Mouse (Mus musculus): ENCODE measurements at regions not wholly inside any gene's neighbourhood (a gene's known extent, or its start where the extent isn't known, plus 50 kb on each side); places are given as distances from the start of the nearest gene placed in this dataset.
A peak's percentile ranks its signal among the peaks of the same experiment; 100 is the strongest.

DNA sequence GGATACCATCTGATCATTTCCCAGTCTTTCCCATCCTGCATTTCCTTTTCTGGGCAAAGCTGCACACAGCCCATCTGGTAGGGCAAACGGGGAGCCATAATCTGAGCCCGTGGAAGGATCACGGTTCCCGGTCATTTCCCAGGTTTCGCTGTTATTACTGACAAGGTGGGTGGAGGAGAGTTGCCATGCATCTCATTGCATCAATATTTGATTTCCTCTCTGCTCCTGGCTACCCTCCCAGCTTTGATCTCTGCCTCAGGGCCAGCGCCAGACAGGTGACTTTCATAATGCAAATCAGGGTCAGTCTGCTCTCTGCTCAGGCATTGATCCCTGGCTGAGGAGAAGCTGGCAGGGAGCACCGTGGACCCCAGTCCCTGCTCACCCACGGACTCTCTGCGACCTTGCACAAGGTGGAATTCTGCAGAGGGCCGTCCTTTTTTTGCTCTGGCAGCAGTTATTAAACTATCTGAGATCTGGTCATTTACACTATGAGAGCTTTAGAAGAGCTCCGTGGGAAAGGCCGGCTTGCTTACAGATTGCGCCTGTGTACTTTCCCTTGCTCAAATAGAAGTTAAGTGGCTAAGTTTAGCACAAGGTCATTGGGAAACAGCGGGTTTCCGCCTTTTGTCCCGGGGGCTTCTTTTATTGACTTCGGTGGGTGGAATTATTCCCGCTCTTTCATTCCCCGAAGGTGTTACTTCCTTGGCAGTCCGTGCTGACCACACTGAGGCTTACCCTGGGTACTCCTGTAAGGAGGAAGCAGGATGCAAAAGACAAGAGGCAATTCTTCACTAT is 114.1 kb upstream of the Slit3 start:
- DNase-seq (ENCODE audit: low spot score in 2 of 2) = no peak
- TF ChIP-seq CTCF (conservative IDR thresholded peaks at IDR 0.05) = no peak
- Histone ChIP-seq H3K4me3 (no peak overlapping the region), H3K27ac (0 out of 2 replicates have a peak overlapping the region, but pooled peaks have one; percentile 14)

- H3K27ac ChIP-seq = peak overlapping the region; percentile 58
- H3K4me3 ChIP-seq = no peak overlapping the region
- no peak for TF ChIP-seq CTCF (conservative IDR thresholded peaks at IDR 0.05)
- no peak for DNase-seq (ENCODE audit: low spot score in 2 of 2)
Observed at GRCm38 (mm10) chr11:35005143-35005542, 115.9 kb upstream of the Slit3 start.

GRCm38 (mm10) chr11:35004431-35004830 is 116.6 kb upstream of the Slit3 start:
- no peak for TF ChIP-seq CTCF (conservative IDR thresholded peaks at IDR 0.05)
- Histone ChIP-seq H3K4me3 (no peak overlapping the region), H3K27ac (peak overlapping the region; percentile 57; the same call in 1 of the 2 replicates)
- DNase-seq (ENCODE audit: low spot score in 2 of 2) = no peak

GRCm38 (mm10) chr11:35003956-35004355 is 117.1 kb upstream of the Slit3 start:
- peak; percentile 57 for TF ChIP-seq CTCF (conservative IDR thresholded peaks at IDR 0.05)

GRCm38 (mm10) chr11:34997906-34998305 is 123.1 kb upstream of the Slit3 start:
- DNase-seq (ENCODE audit: low spot score in 2 of 2) = no peak
- TF ChIP-seq CTCF (conservative IDR thresholded peaks at IDR 0.05) = no peak
- Histone ChIP-seq H3K4me3 (no peak overlapping the region), H3K27ac (no peak overlapping the region)

More at GRCm38 (mm10) chr11:35003956-35004355, 117.1 kb upstream of the Slit3 start:
- no peak for DNase-seq (ENCODE audit: low spot score in 2 of 2)
- H3K4me3 ChIP-seq = no peak overlapping the region
- H3K27ac ChIP-seq = no peak overlapping the region

DNA sequence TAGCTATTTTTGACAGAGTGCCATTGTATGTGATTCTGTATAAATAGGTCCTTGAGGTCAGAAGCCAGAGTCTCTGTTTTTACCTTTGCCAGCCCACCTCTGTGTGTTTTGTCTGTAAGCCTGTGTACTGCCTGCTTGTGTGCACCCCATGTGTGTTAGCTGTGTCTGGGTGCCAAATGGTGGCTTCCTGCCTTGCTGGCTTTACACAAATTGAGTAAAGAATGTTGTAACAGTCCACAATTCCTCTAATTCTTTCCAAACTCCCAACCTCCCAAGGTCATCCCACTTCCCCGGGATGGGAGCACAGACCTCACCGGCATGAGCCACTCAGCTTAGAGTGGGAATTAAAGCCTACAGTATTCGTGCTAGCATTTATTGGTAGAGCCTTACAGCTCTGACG is 125.5 kb upstream of the Slit3 start:
- TF ChIP-seq CTCF (conservative IDR thresholded peaks at IDR 0.05) = no peak
- Histone ChIP-seq H3K4me3 (no peak overlapping the region), H3K27ac (no peak overlapping the region)
- DNase-seq (ENCODE audit: low spot score in 2 of 2) = no peak

GRCm38 (mm10) chr11:34982775-34983457 is 138.1 kb upstream of the Slit3 start:
- TF ChIP-seq CTCF (conservative IDR thresholded peaks at IDR 0.05) = no peak
- Histone ChIP-seq H3K4me3 (no peak overlapping the region), H3K27ac (no peak overlapping the region)
- DNase-seq (ENCODE audit: low spot score in 2 of 2) = no peak

DNA sequence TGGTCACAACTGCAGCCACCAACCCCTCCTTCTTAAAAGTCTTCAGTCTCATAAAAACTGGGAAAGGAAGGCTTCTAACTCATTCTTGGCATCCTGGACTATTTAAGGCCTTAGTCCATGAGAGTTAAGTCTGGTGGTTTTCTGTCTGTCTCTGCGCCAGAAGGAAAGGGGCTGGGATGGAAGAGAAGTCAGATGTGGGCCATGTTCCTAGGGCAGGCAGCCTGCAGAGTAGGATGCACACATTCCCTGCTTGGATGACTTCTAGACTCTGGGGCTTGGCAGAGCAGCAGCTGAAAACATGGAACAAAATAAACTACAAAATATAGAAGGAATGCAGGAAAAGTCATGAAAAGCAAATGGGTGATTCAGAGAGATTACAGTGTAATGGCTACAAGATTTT is 140.8 kb upstream of the Slit3 start:
- H3K27ac ChIP-seq = no peak overlapping the region

DNA sequence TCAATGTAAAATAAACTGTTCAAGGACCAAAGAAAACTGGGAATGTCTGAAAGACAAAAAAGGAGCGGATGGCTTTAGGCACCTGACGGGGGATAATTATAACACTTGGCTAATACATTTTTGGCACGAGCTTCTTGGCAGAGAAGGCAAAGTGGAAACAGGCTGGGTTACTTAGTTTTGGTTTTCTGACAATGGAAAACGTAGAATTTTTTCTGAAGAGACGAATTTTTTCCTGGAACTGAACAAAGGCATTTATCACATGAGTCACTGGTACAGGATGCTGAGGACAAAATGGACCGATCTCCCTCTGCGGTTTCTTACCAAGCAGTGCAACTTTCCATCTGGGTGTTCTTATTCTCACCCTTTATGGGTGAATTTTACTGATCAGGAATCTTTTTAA is 143.2 kb upstream of the Slit3 start:
- Histone ChIP-seq H3K27ac (peak overlapping the region; percentile 40; the same call in 1 of the 2 replicates), H3K4me3 (no peak overlapping the region)
- no peak for TF ChIP-seq CTCF (conservative IDR thresholded peaks at IDR 0.05)
- peak; percentile 9 to 32 for DNase-seq (ENCODE audit: low spot score in 2 of 2)

More for the DNA sequence above, 140.8 kb upstream of the Slit3 start:
- TF ChIP-seq CTCF (conservative IDR thresholded peaks at IDR 0.05) = no peak
- H3K4me3 ChIP-seq = no peak overlapping the region
- DNase-seq (ENCODE audit: low spot score in 2 of 2) = no peak

DNA sequence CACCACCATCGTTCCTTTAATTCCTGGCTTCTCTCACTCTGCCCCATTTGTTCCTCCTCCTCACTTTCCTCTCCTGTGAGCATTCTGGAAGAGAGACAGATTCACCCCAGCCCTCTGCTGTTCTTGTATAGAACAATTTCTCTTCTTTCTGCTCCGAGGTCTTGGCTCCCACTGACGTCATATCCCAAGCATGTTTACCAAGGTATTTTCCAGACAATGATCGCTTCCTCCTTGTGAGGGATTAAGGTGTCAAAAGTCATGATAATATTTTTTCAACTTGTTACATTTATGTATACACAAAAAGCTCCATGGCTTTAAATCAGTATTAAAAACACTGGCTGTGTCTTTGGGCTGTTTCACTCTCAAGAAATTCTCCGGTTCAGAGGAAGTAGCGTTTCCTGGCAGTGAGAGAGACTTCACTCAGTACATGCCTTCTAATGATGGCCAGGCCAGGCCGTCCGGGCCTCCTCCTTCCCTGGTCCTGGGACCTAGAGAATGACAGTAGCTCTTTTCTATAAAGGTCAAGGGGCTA is 142.4 kb upstream of the Spdl1 start:
- peak overlapping the region; percentile 55; the same call in 1 of the 2 replicates for H3K27ac ChIP-seq
- no peak overlapping the region for H3K4me3 ChIP-seq
- peak; percentile 16; the same call in 1 of the 2 replicates for TF ChIP-seq CTCF (conservative IDR thresholded peaks at IDR 0.05)
- peak in 1 of 2 experiments; percentile 14 for DNase-seq (ENCODE audit: low spot score in 2 of 2)

- no peak for DNase-seq (ENCODE audit: low spot score in 2 of 2)
- H3K27ac ChIP-seq = no peak overlapping the region
- no peak overlapping the region for H3K4me3 ChIP-seq
- no peak for TF ChIP-seq CTCF (conservative IDR thresholded peaks at IDR 0.05)
Observed at GRCm38 (mm10) chr11:34973467-34973921, 140.1 kb upstream of the Spdl1 start.

GRCm38 (mm10) chr11:34973012-34973411 is 139.6 kb upstream of the Spdl1 start:
- DNase-seq (ENCODE audit: low spot score in 2 of 2) = no peak
- no peak overlapping the region for H3K4me3 ChIP-seq
- H3K27ac ChIP-seq = no peak overlapping the region; the same call in 1 of the 2 replicates
- no peak for TF ChIP-seq CTCF (conservative IDR thresholded peaks at IDR 0.05)

GRCm38 (mm10) chr11:34959291-34959690 is 125.8 kb upstream of the Spdl1 start:
- no peak for TF ChIP-seq CTCF (conservative IDR thresholded peaks at IDR 0.05)
- DNase-seq (ENCODE audit: low spot score in 2 of 2) = no peak
- H3K4me3 ChIP-seq = no peak overlapping the region
- H3K27ac ChIP-seq = no peak overlapping the region

Measured in layer of hippocampus, adult 2 months (tissue).